Mouse (Mus musculus) naive thymus-derived CD4-positive, alpha-beta T cell, adult 2 months (primary cell): ENCODE measurements around the gene Nlrp9a.
"Not testable (repeated sequence)": the region's sequence is repeated elsewhere in the genome, so short reads cannot be mapped to it uniquely, and the experiment has no call there.

Experiments
- DNase-seq: peaks from one replicate; pipeline ENCODE4 v3.0.0-alpha.2; 2011; ENCODE audit warnings: low read depth

The Nlrp9a gene

DNA sequence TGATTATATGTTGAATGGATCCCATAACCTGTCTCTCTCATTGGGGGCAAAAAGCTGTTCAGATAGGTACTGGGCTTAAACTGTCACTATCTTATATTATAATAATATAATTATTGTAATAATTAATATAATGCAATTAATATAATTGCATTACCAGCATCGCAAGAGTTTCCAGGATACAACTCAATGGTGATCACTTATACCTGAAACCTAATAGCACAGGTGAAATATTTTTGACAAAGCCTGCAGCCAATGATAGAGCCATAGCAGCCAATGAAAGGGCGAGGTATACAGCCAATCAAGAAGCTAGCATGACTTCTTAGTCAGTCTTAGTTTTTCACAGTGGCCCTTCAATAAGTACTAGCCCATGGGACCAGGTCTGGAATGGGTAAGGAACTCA, at the start of gene Nlrp9a:
TSS of gene Nlrp9a (plus strand) at position 301 of the 400 bp plus-strand sequence.
- DNase-seq, result not testable (repeated sequence)

DNA sequence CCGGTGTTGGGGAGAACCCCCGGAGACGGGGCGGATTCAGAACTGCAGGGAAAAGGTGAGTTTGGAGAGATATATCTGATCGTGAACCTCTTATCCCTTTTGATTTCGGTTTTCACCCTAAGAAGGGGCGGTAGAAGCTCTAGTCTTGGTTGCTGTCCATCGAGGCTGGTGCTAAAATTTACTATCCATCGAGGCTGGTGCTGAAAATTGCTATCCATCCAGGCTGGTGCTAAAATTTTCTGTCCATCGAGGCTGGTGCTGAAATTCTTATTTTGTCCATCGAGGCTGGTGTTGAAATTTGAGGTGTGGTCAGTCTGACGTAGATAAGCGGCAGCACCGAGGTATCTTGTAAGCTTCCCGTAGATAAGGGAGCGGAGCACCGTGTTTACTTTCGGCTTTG, 45.3 kb upstream of the Nlrp9a start:
- not testable (repeated sequence) for DNase-seq

DNA sequence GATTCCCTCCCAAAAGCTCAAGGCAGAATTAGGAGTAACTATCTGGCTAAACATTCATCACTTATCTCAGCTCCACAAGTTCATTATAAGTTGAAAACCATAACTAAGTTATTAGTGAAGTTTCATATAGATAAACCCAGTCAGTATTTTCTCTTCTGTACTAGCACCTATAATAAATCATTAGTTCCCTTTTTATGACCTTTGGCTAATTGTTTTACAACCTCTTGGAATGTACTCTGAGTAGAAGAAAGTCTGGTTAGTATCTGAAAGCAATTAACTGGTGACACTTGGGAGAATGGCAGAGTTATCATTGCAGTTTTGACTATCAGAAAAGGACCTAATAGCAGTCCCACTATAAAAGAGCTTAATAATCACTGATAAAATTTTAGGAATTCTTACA, 54.3 kb downstream of the Nlrp9a start:
- no peak for DNase-seq

GRCm38 (mm10) chr7:26589774-26590173, 55.0 kb downstream of the Nlrp9a start:
- no peak for DNase-seq

- DNase-seq, result not testable (repeated sequence)
These were observed 83.5 kb downstream of the Nlrp9a start, which contains the start of gene Vmn1r185 for GRCm38 (mm10) chr7:26618364-26618763. Gene Vmn1r185 (minus strand): TSS chr7:26618464.
